Mouse (Mus musculus) kidney, embryonic 14.5 days (tissue): ENCODE results near the gene Flt3. TPM values are rescaled to one million over a fixed set of nuclear protein-coding genes. Genes with fewer than 3 reads are reported as not detected.

Source experiments
- ATAC-seq: fragments of 200-750 bp; cut with Nextera tagmentation; 2 replicates; pipeline ENCODE4 v1.8.0; 2017; ENCODE audit warnings: moderate number of reproducible peaks, mild to moderate bottlenecking, moderate TSS enrichment, moderate library complexity; ENCODE audit not compliant: low FRiP score, low TSS enrichment
- H3K27ac ChIP-seq: fragments of 300-500 bp; sonication (generic); 2 replicates; pipeline ENCODE4 v1.5.1; 2014; ENCODE audit warnings: low read depth, mild to moderate bottlenecking, low read length, moderate library complexity, mixed read lengths
- H3K27me3 ChIP-seq: fragments of 300-500 bp; sonication (generic); 2 replicates; pipeline ENCODE4 v1.6.1; 2014; ENCODE audit warnings: mild to moderate bottlenecking, low read length; ENCODE audit not compliant: control insufficient read depth, insufficient read depth
- H3K36me3 ChIP-seq: fragments of 300-500 bp; sonication (generic); 2 replicates; pipeline ENCODE4 v1.6.1; 2014; ENCODE audit warnings: low read length, mixed read lengths; ENCODE audit not compliant: control insufficient read depth, insufficient read depth
- H3K4me1 ChIP-seq: fragments of 300-500 bp; sonication (generic); 2 replicates; pipeline ENCODE4 v1.6.1; 2014; ENCODE audit warnings: low read length, mixed read lengths; ENCODE audit not compliant: control insufficient read depth, insufficient read depth
- H3K4me2 ChIP-seq: fragments of 300-500 bp; sonication (generic); replicated peaks from 2 replicates; pipeline ENCODE4 v1.6.1; 2014; ENCODE audit warnings: low read depth, mild to moderate bottlenecking, low read length
- H3K4me3 ChIP-seq: fragments of 300-500 bp; sonication (generic); 2 replicates; pipeline ENCODE4 v1.5.1; 2014; ENCODE audit warnings: mild to moderate bottlenecking, low read length
- H3K9ac ChIP-seq: fragments of 300-500 bp; sonication (generic); 2 replicates; pipeline ENCODE4 v1.6.1; 2014; ENCODE audit warnings: low read depth, mild to moderate bottlenecking, low read length, moderate library complexity
- H3K9me3 ChIP-seq: fragments of 300-500 bp; sonication (generic); 2 replicates; pipeline ENCODE4 v1.6.1; 2016; ENCODE audit warnings: low read length; ENCODE audit not compliant: control insufficient read depth
- WGBS: fragments of 180-500 bp; shearing (Covaris S2); extraction: QIAGEN DNeasy Blood & Tissue Kit; methylation state at CpG from one replicate; pipeline ENCODE4 v1.1.7; 2014; 5-methylcytosine and 5-hydroxymethylcytosine counted together
- microRNA-seq: library from miRNA; unstranded; fragments of <30 nt; microRNA quantifications from one replicate; pipeline ENCODE4, GENCODE M21; 2016
- polyA plus RNA-seq: library from polyadenylated mRNA; unstranded; fragments of >200 nt; fragmentation: Nextera tagmentation; extraction: Ambion mirVana; gene quantifications from 2 replicates; pipeline ENCODE4 v1.2.1, GENCODE M21; 2014

Gene Flt3
- polyA plus RNA-seq, 1 experiment from 2014 or later: not detected

- H3K27me3 ChIP-seq: peaks cover 49% of the 10 kb centered on the region
- 26% methylated on average over 20 of the region's 20 CpGs for WGBS
- no peak overlapping the region for H3K4me2 ChIP-seq
- H3K9ac ChIP-seq: no peak overlapping the region
- no peak overlapping the region for H3K27ac ChIP-seq
- H3K36me3 ChIP-seq: no peaks in the 10 kb centered on the region
- H3K4me3 ChIP-seq: no peak overlapping the region
- H3K4me1 ChIP-seq: peaks cover 9% of the 10 kb centered on the region; the same call in 1 of the 2 replicates
- H3K9me3 ChIP-seq: no peaks in the 10 kb centered on the region
- ATAC-seq: 0 out of 2 replicates have a peak, but pooled peaks have one; percentile 29
Observed at GRCm38 (mm10) chr5:147294121-147294520, 106.2 kb downstream of the Flt3 start.

- no peaks in the 10 kb centered on the region for H3K36me3 ChIP-seq
- peak; percentile 88 for ATAC-seq
- H3K4me3 ChIP-seq: no peak overlapping the region
- peaks cover 9% of the 10 kb centered on the region; the same call in 1 of the 2 replicates for H3K4me1 ChIP-seq
- WGBS: 18% methylated on average over 16 of the region's 18 CpGs
- H3K27ac ChIP-seq: no peak overlapping the region
- no peak overlapping the region for H3K4me2 ChIP-seq
- no peak overlapping the region for H3K9ac ChIP-seq
- H3K27me3 ChIP-seq: peaks cover 41% of the 10 kb centered on the region
- no peaks in the 10 kb centered on the region for H3K9me3 ChIP-seq
Observed at GRCm38 (mm10) chr5:147293127-147293910, 107.0 kb downstream of the Flt3 start.

GRCm38 (mm10) chr5:147292506-147293120, 107.7 kb downstream of the Flt3 start:
- Histone ChIP-seq H3K36me3 (no peaks in the 10 kb centered on the region), H3K9me3 (no peaks in the 10 kb centered on the region), H3K4me2 (no peak overlapping the region), H3K27me3 (peaks cover 34% of the 10 kb centered on the region), H3K4me1 (peaks cover 9% of the 10 kb centered on the region; the same call in 1 of the 2 replicates), H3K27ac (no peak overlapping the region), H3K4me3 (no peak overlapping the region), H3K9ac (no peak overlapping the region)
- ATAC-seq: peak; percentile 22; the same call in 1 of the 2 replicates
- 34% methylated on average over 13 of the region's 13 CpGs for WGBS

GRCm38 (mm10) chr5:147291764-147292505, 108.4 kb downstream of the Flt3 start:
- Histone ChIP-seq H3K27ac (no peak overlapping the region), H3K4me1 (peaks cover 9% of the 10 kb centered on the region; the same call in 1 of the 2 replicates), H3K4me3 (no peak overlapping the region), H3K36me3 (no peaks in the 10 kb centered on the region), H3K9ac (no peak overlapping the region), H3K27me3 (peaks cover 28% of the 10 kb centered on the region), H3K9me3 (no peaks in the 10 kb centered on the region), H3K4me2 (no peak overlapping the region)
- ATAC-seq: no peak
- WGBS: 34% methylated on average over 16 of the region's 16 CpGs

- Histone ChIP-seq H3K4me2 (no peak overlapping the region), H3K9me3 (no peaks in the 10 kb centered on the region), H3K4me1 (no peaks in the 10 kb centered on the region), H3K4me3 (no peak overlapping the region), H3K36me3 (no peaks in the 10 kb centered on the region), H3K27me3 (peaks cover 18% of the 10 kb centered on the region), H3K27ac (no peak overlapping the region), H3K9ac (no peak overlapping the region)
- no peak for ATAC-seq
- WGBS: 75% methylated on average over 4 of the region's 4 CpGs
Observed at GRCm38 (mm10) chr5:147284365-147284764, 115.9 kb downstream of the Flt3 start.

Small RNA genes within 50 kb of the gene (microRNA-seq; reads per million reads assigned to microRNA genes)
- not detected for gene Mir7k

Other genes starting within 250 kb of the Flt3 start
- gene Gsx1, start 211.8 kb downstream of the Flt3 start, polyA plus RNA-seq: not detected in 2 replicates
- 0.19 TPM in 1 of 2 replicates, not detected in the other for gene Pdx1, start 130.5 kb downstream of the Flt3 start, polyA plus RNA-seq
- not detected in 2 replicates for gene Cdx2, start 93.2 kb downstream of the Flt3 start, polyA plus RNA-seq
- gene Urad, start 78.0 kb downstream of the Flt3 start, polyA plus RNA-seq: not detected in 2 replicates
- 88.9 and 102 TPM in 2 replicates for gene Pan3, start 29.7 kb upstream of the Flt3 start, polyA plus RNA-seq